Mouse (Mus musculus): ENCODE measurements around the gene Eif3l. TPM values are rescaled to one million over a fixed set of nuclear protein-coding genes. Genes with fewer than 3 reads are reported as not detected.
A peak's percentile ranks its signal among the peaks of the same experiment; 100 is the strongest.

Gene Eif3l
- total RNA-seq, 2 experiments from 2014 or later, result 94.6 to 102 TPM

DNA sequence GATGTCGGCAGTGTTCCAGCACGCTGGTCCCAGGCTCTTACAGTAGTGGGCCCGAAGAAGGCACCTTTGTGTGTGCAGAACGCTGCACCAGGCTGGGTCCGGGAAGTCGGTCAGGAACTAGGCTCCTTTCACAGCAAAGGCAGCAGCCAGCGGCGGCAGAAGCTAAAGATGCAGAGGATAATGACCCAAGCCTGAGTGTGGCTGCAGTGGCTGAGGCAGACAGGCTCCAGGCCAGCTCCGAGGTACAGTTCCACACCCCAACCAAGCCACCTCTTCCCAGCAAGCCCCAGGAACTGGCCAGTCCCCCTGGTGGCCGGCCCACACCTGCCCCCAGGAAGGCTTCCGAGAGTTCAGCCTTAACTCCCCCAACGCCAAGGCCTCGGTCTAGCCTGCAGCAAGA, 47.6 kb downstream of the Eif3l start:
- no peak for DNase-seq (ENCODE audit: low spot score in 2 of 2)

GRCm38 (mm10) chr15:79123751-79124150, 48.8 kb downstream of the Eif3l start:
- DNase-seq (ENCODE audit: low spot score in 2 of 2), result no peak

DNA sequence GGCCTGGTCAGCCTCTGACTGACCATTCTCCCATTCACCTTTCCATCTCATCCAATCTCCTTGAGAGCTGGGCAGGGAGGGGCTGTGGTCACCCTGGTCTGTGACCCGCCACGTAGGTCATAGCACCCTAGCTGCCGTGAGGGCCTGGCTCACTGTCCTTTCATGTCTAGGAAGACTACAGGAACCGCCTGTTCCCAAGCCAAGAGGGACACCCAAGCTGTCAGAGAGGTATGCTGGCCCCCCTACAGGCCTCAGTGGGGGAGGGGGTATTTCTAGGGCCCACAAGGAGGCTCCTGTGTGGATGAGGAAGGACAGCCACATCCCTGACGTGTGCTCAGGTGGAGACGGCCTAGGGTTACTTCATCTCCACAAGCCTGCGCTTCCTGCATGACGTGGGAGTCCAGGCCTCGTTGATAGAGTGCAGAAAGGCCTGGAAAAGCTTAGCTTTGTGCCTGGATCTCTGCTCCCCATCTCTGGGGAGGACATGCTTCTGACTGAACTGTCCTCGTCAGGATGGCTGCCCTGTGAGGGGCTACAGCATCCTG, 49.4 kb downstream of the Eif3l start:
- DNase-seq (ENCODE audit: low spot score in 2 of 2), result no peak

- DNase-seq (ENCODE audit: low spot score in 2 of 2), result peak; percentile 50 to 60
Measured at GRCm38 (mm10) chr15:79126217-79126932, 51.4 kb downstream of the Eif3l start.

- no peak for DNase-seq (ENCODE audit: low spot score in 2 of 2)
Measured at GRCm38 (mm10) chr15:79127101-79127500, 52.1 kb downstream of the Eif3l start.

DNA sequence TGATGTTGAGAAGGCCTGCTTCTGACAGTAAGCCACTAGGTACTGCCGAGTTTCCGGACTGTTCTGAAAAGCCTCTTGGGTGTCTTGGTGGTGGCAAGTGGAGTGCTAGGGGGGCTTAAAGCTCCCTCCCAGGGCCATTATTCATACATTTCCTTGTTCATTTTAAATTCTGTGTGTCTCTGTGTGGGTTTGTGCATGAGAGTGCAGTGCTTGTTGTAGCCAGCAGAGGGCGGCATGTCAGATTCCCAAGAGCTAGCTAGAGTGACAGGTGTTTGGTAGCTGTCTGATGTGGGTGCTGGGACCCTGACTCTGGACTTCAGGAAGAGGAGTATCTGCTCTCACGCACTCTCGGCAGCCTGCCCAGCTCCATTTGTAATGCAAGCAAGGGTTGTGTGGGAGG, 53.2 kb downstream of the Eif3l start:
- no peak for DNase-seq (ENCODE audit: low spot score in 2 of 2)

DNA sequence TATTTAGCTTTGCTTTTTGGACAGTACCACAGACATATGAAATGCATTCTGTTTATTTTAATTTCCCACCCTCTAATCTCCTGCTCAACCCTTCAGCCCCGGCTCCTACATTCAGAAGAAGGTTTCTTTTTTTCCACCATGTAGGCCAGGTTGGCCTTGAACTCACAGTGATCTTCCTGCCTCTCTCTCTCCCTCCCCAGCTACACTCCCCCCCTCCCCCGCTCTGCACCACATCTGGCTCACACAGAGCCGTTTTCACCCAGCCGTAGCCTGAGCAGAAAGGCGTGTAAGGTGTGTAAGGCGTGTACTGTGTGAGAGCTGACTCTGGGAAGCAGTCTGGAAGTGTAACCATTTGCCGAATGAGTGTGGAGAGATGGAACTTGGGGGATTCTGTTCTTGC, 54.3 kb downstream of the Eif3l start:
- DNase-seq (ENCODE audit: low spot score in 2 of 2), result no peak

DNA sequence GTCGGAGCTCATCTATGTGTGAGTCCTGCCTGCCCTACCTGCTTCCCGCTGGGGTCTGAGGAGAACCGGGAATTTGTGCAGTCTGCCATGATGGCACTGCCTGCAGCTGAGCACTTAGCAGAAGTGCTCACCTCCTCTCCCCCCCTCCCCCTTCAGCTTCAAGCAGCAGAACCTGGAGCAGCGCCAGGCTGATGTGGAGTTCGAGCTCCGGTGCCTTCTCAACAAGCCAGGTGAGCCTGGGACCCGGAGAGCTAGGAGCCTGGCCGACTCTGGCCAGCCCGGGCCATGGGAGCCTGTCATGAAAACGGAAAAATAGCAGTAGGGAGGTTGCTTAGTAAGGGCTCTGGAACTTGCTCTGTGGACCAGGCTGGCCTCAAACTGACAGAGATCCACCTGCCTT, 55.8 kb downstream of the Eif3l start:
- no peak for DNase-seq (ENCODE audit: low spot score in 2 of 2)

DNA sequence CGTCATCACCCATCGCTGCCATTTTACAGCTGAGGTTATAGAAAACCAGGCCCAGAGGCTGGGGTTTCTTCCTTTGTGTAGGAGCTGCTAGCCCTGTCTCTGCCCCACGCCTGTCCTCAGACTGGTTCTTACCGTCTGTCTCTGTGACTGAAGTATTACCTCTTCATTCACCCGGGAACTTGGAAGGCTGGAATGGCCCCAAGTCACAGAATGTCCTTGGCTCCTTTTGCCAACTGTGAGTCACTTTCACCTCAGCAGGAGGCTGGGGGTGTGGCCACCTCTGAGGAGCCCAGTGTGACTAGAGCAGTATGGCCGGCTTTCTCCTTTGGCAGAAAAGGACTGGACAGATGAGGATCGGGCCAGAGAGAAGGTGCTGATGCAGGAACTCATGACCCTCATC, 56.5 kb downstream of the Eif3l start:
- DNase-seq (ENCODE audit: low spot score in 2 of 2), result no peak

- no peak for DNase-seq (ENCODE audit: low spot score in 2 of 2)
Measured at GRCm38 (mm10) chr15:79133191-79133661, 58.2 kb downstream of the Eif3l start.

GRCm38 (mm10) chr15:79134496-79135270, 59.7 kb downstream of the Eif3l start:
- DNase-seq (ENCODE audit: low spot score in 2 of 2), result no peak

- no peak for DNase-seq (ENCODE audit: low spot score in 2 of 2)
Measured at GRCm38 (mm10) chr15:79135332-79135731, 60.4 kb downstream of the Eif3l start.

- DNase-seq (ENCODE audit: low spot score in 2 of 2), result no peak
Measured at GRCm38 (mm10) chr15:79135783-79136575, 61.0 kb downstream of the Eif3l start.

GRCm38 (mm10) chr15:79139640-79140039, 64.7 kb downstream of the Eif3l start:
- no peak for DNase-seq (ENCODE audit: low spot score in 2 of 2)

- peak; percentile 94 to 96 for DNase-seq (ENCODE audit: low spot score in 2 of 2)
Measured at GRCm38 (mm10) chr15:79140866-79141565, 66.0 kb downstream of the Eif3l start, which contains the start of the genes Polr2f and 1700088E04Rik. Gene Polr2f (plus strand): TSS chr15:79141009. Gene 1700088E04Rik (minus strand): TSS chr15:79141253.

GRCm38 (mm10) chr15:79141566-79141917, 66.6 kb downstream of the Eif3l start:
- no peak for DNase-seq (ENCODE audit: low spot score in 2 of 2)

DNA sequence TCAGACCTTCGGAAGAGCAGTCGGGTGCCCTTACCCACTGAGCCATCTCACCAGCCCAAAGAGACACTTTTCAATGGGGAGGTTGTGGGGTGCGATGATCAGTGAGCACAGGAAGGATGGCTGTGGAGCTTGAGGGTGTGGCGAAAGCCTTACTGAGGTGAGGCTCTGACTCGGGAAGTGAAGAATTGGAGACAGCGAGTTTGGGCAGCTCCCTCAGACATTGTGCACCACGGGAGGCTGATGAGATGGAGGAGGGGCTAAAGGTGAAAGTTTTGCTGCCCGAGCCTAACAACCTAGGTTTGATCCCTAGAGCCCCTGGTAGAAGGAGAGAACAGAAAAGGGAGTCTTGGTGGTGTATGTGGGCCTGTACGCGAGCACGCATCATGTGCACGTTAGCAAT, 68.3 kb downstream of the Eif3l start:
- DNase-seq (ENCODE audit: low spot score in 2 of 2), result no peak
